Mouse (Mus musculus): ENCODE measurements around the gene Cnih2. TPM values are rescaled to one million over a fixed set of nuclear protein-coding genes. Genes with fewer than 3 reads are reported as not detected.
A peak's percentile ranks its signal among the peaks of the same experiment; 100 is the strongest.

Cnih2 gene
- polyA plus RNA-seq, 1 experiment from 2014 or later, result 34.5 TPM

GRCm38 (mm10) chr19:5060365-5061330 lies 37.7 kb downstream of the Cnih2 start:
- Histone ChIP-seq H3K9ac (no peak overlapping the region), H3K4me2 (replicated peaks) (no peak overlapping the region), H3K4me3 (no peak overlapping the region), H3K4me1 (peaks cover 51% of the 10 kb centered on the region), H3K9me3 (no peaks in the 10 kb centered on the region), H3K27ac (peak overlapping the region; percentile 44; the same call in 1 of the 2 replicates), H3K27me3 (no peaks in the 10 kb centered on the region), H3K36me3 (no peaks in the 10 kb centered on the region)
- ATAC-seq (ENCODE audit: low FRiP score, low read depth), result peak; percentile 39; the same call in 1 of the 2 replicates
- 26% methylated on average over 5 of the region's 5 CpGs for WGBS

GRCm38 (mm10) chr19:5058801-5059771 lies 39.2 kb downstream of the Cnih2 start:
- Histone ChIP-seq H3K9ac (peak overlapping the region; percentile 32), H3K27me3 (peaks cover 15% of the 10 kb centered on the region), H3K27ac (no peak overlapping the region; the same call in 1 of the 2 replicates), H3K4me2 (replicated peaks) (0 out of 2 replicates have a peak overlapping the region, but pooled peaks have one; percentile 9), H3K36me3 (no peaks in the 10 kb centered on the region), H3K4me3 (no peak overlapping the region), H3K9me3 (no peaks in the 10 kb centered on the region), H3K4me1 (peaks cover 43% of the 10 kb centered on the region)
- no peak for ATAC-seq (ENCODE audit: low FRiP score, low read depth)
- 19% methylated on average over 10 of the region's 10 CpGs for WGBS

- H3K4me1 ChIP-seq, result peaks cover 43% of the 10 kb centered on the region
- no peak overlapping the region for H3K4me3 ChIP-seq
- 26% methylated on average over 16 of the region's 16 CpGs for WGBS
- no peak overlapping the region for H3K4me2 ChIP-seq (replicated peaks)
- no peak for ATAC-seq (ENCODE audit: low FRiP score, low read depth)
- H3K27me3 ChIP-seq, result peaks cover 24% of the 10 kb centered on the region
- no peaks in the 10 kb centered on the region for H3K36me3 ChIP-seq
- H3K9me3 ChIP-seq, result no peaks in the 10 kb centered on the region
- H3K9ac ChIP-seq, result peak overlapping the region; percentile 32; the same call in 1 of the 2 replicates
- no peak overlapping the region; the same call in 1 of the 2 replicates for H3K27ac ChIP-seq
Measured at GRCm38 (mm10) chr19:5057876-5058775, 40.2 kb downstream of the Cnih2 start.

GRCm38 (mm10) chr19:5056251-5056650 lies 42.1 kb downstream of the Cnih2 start:
- no peaks in the 10 kb centered on the region for H3K9me3 ChIP-seq
- H3K27me3 ChIP-seq, result peaks cover 43% of the 10 kb centered on the region
- peaks cover 47% of the 10 kb centered on the region for H3K4me1 ChIP-seq
- no peak for ATAC-seq (ENCODE audit: low FRiP score, low read depth)
- no peak overlapping the region for H3K27ac ChIP-seq
- WGBS, result 8% methylated on average over 6 of the region's 6 CpGs
- H3K4me2 ChIP-seq (replicated peaks), result peak overlapping the region; percentile 25; the same call in 1 of the 2 replicates
- H3K9ac ChIP-seq, result no peak overlapping the region
- H3K36me3 ChIP-seq, result no peaks in the 10 kb centered on the region
- H3K4me3 ChIP-seq, result no peak overlapping the region

GRCm38 (mm10) chr19:5053909-5054308 lies 44.4 kb downstream of the Cnih2 start:
- Histone ChIP-seq H3K27ac (no peak overlapping the region), H3K36me3 (peaks cover 8% of the 10 kb centered on the region), H3K27me3 (peaks cover 63% of the 10 kb centered on the region), H3K4me1 (peaks cover 42% of the 10 kb centered on the region), H3K4me2 (replicated peaks) (no peak overlapping the region), H3K4me3 (no peak overlapping the region), H3K9me3 (no peaks in the 10 kb centered on the region), H3K9ac (no peak overlapping the region)
- WGBS, result 19% methylated on average over 9 of the region's 9 CpGs
- ATAC-seq (ENCODE audit: low FRiP score, low read depth), result no peak

- H3K4me2 ChIP-seq (replicated peaks), result no peak overlapping the region
- no peaks in the 10 kb centered on the region for H3K9me3 ChIP-seq
- H3K4me3 ChIP-seq, result no peak overlapping the region
- H3K4me1 ChIP-seq, result peaks cover 32% of the 10 kb centered on the region
- ATAC-seq (ENCODE audit: low FRiP score, low read depth), result no peak
- WGBS, result 56% methylated on average over 17 of the region's 17 CpGs
- H3K27me3 ChIP-seq, result peaks cover 63% of the 10 kb centered on the region
- peaks cover 18% of the 10 kb centered on the region for H3K36me3 ChIP-seq
- no peak overlapping the region for H3K9ac ChIP-seq
- no peak overlapping the region for H3K27ac ChIP-seq
Measured at GRCm38 (mm10) chr19:5052853-5053252, 45.5 kb downstream of the Cnih2 start.

- Histone ChIP-seq H3K4me1 (peaks cover 31% of the 10 kb centered on the region), H3K27me3 (peaks cover 63% of the 10 kb centered on the region), H3K9me3 (no peaks in the 10 kb centered on the region), H3K36me3 (peaks cover 24% of the 10 kb centered on the region), H3K9ac (no peak overlapping the region), H3K27ac (no peak overlapping the region), H3K4me2 (replicated peaks) (peak overlapping the region; percentile 23; the same call in 1 of the 2 replicates), H3K4me3 (no peak overlapping the region)
- 27% methylated on average over 25 of the region's 25 CpGs for WGBS
- ATAC-seq (ENCODE audit: low FRiP score, low read depth), result no peak
Measured at GRCm38 (mm10) chr19:5052166-5052822, 46.0 kb downstream of the Cnih2 start.

GRCm38 (mm10) chr19:5051515-5051914 lies 46.8 kb downstream of the Cnih2 start:
- Histone ChIP-seq H3K9ac (0 out of 2 replicates have a peak overlapping the region, but pooled peaks have one; percentile 50), H3K27ac (no peak overlapping the region), H3K4me3 (peak overlapping the region; percentile 24; the same call in 1 of the 2 replicates)

GRCm38 (mm10) chr19:5051031-5051430 lies 47.3 kb downstream of the Cnih2 start:
- no peak for ATAC-seq (ENCODE audit: low FRiP score, low read depth)
- no peak overlapping the region for H3K27ac ChIP-seq

More at GRCm38 (mm10) chr19:5051515-5051914, 46.8 kb downstream of the Cnih2 start:
- WGBS, result 39% methylated on average over 3 of the region's 3 CpGs
- Histone ChIP-seq H3K4me1 (peaks cover 28% of the 10 kb centered on the region), H3K9me3 (no peaks in the 10 kb centered on the region), H3K27me3 (peaks cover 63% of the 10 kb centered on the region), H3K4me2 (replicated peaks) (peak overlapping the region; percentile 47), H3K36me3 (peaks cover 32% of the 10 kb centered on the region)
- no peak for ATAC-seq (ENCODE audit: low FRiP score, low read depth)

GRCm38 (mm10) chr19:5050047-5050905 lies 48.0 kb downstream of the Cnih2 start, which contains the start of gene Rin1:
Rin1 (plus strand) TSS chr19:5050481.
- 15% methylated on average over 14 of the region's 14 CpGs for WGBS
- peak within 1 kb of the TSS; percentile 24 for H3K4me3 ChIP-seq
- peak within 1 kb of the TSS; percentile 50 for H3K9ac ChIP-seq
- H3K27me3 ChIP-seq, result peaks cover 60% of the 10 kb centered on the region
- no peaks in the 10 kb centered on the region for H3K9me3 ChIP-seq
- no peak for ATAC-seq (ENCODE audit: low FRiP score, low read depth)
- no peak within 1 kb of the TSS for H3K27ac ChIP-seq
- peaks cover 25% of the 10 kb centered on the region for H3K4me1 ChIP-seq
- peaks cover 43% of the 10 kb centered on the region for H3K36me3 ChIP-seq
- H3K4me2 ChIP-seq (replicated peaks), result peak within 1 kb of the TSS; percentile 47

More at GRCm38 (mm10) chr19:5051031-5051430, 47.3 kb downstream of the Cnih2 start:
- Histone ChIP-seq H3K27me3 (peaks cover 63% of the 10 kb centered on the region), H3K4me3 (peak overlapping the region; percentile 24), H3K36me3 (peaks cover 37% of the 10 kb centered on the region), H3K4me1 (peaks cover 25% of the 10 kb centered on the region), H3K9ac (peak overlapping the region; percentile 50), H3K4me2 (replicated peaks) (peak overlapping the region; percentile 47), H3K9me3 (no peaks in the 10 kb centered on the region)
- WGBS, result 5% methylated on average over 17 of the region's 17 CpGs

Measured in limb, embryonic 13.5 days (tissue).